14 mouse cellular contexts compared by ENCODE assay signal in the genomic region with DNA sequence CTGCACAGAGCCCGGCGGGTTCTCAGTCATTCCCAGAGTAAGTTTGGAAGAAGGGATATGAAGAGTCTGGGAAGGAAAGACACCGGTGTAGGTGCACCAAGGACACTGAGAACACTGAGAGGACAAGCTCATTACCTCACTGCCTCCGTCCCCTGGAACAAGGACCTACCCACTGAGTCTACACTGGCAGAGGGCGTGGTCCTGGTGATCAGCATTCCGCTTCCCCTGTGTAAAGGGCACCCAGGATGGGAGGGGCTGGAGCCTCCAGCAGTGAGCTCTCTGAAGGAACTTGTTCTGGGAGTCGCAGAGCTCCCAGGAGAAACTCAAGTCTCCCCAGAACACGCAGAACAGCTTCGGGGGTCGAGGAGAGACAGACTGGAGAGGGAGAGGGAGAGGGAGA.
A peak's percentile ranks its signal among the peaks of the same experiment; 100 is the strongest.
DNase-seq lines count a peak whose midpoint lies in the region; ATAC-seq and TF ChIP-seq lines count a peak whose summit lies in the region.
"Had no signal": no experiment of that assay in that cellular context is flagged by ENCODE, and none has a peak within 500 bp of the region (broad histone marks: within the 10 kb centered on the region; RNA-seq: fewer than 3 reads in every experiment).

No protein-coding gene starts in this region.

- ATAC-seq in kidney, embryonic 15.5 days (replicated peaks; ENCODE audit: low FRiP score) = no peak
- ATAC-seq in intestine, postnatal 0 days = peak; percentile 91
- ATAC-seq in neural tube, embryonic 15.5 days (ENCODE audit: low FRiP score) = no peak
- ATAC-seq: activated CD4-positive, CD25-positive, alpha-beta regulatory T cell, adult 4 months; midbrain, embryonic 16.5 days had no signal

- no peaks in the 10 kb centered on the region for H3K9me3 ChIP-seq in kidney, embryonic 15.5 days (replicated peaks)
- no peaks in the 10 kb centered on the region for H3K9me3 ChIP-seq in intestine, postnatal 0 days (ENCODE audit: control insufficient read depth)
- H3K9me3 ChIP-seq in neural tube, embryonic 15.5 days (replicated peaks) = no peaks in the 10 kb centered on the region
- H3K9me3 ChIP-seq: embryonic facial prominence, embryonic 13.5 days; hindbrain, embryonic 15.5 days; limb, embryonic 15.5 days had no signal

- H3K4me3 ChIP-seq in kidney, embryonic 15.5 days (replicated peaks) = no peak overlapping the region
- no peak overlapping the region for H3K4me3 ChIP-seq in intestine, postnatal 0 days (ENCODE audit: low read depth, low read length)
- H3K4me3 ChIP-seq in neural tube, embryonic 15.5 days (replicated peaks) = no peak overlapping the region
- no peak overlapping the region for H3K4me3 ChIP-seq in left cerebral cortex, adult 2 months
- H3K4me3 ChIP-seq: embryonic facial prominence, embryonic 13.5 days; hindbrain, embryonic 15.5 days; limb, embryonic 15.5 days had no signal

- no peaks in the 10 kb centered on the region for H3K36me3 ChIP-seq in kidney, embryonic 15.5 days
- H3K36me3 ChIP-seq in intestine, postnatal 0 days (ENCODE audit: control insufficient read depth, insufficient read depth) = no peaks in the 10 kb centered on the region
- no peaks in the 10 kb centered on the region for H3K36me3 ChIP-seq in neural tube, embryonic 15.5 days
- H3K36me3 ChIP-seq: embryonic facial prominence, embryonic 13.5 days; hindbrain, embryonic 15.5 days; limb, embryonic 15.5 days had no signal

- no peak overlapping the region for H3K9ac ChIP-seq in kidney, embryonic 15.5 days
- H3K9ac ChIP-seq in intestine, postnatal 0 days (ENCODE audit: low read depth, low read length) = no peak overlapping the region
- H3K9ac ChIP-seq in neural tube, embryonic 15.5 days (replicated peaks) = no peak overlapping the region
- H3K9ac ChIP-seq: embryonic facial prominence, embryonic 13.5 days; hindbrain, embryonic 15.5 days; limb, embryonic 15.5 days had no signal

- no peaks in the 10 kb centered on the region for H3K27me3 ChIP-seq in kidney, embryonic 15.5 days
- no peaks in the 10 kb centered on the region for H3K27me3 ChIP-seq in intestine, postnatal 0 days (replicated peaks; ENCODE audit: control insufficient read depth, insufficient read depth, low read length)
- H3K27me3 ChIP-seq in neural tube, embryonic 15.5 days (replicated peaks) = no peaks in the 10 kb centered on the region
- H3K27me3 ChIP-seq: embryonic facial prominence, embryonic 13.5 days; hindbrain, embryonic 15.5 days; limb, embryonic 15.5 days had no signal

- no peak overlapping the region for H3K4me2 ChIP-seq in kidney, embryonic 15.5 days
- H3K4me2 ChIP-seq in intestine, postnatal 0 days (replicated peaks; ENCODE audit: low read depth) = 0 out of 2 replicates have a peak overlapping the region, but pooled peaks have one; percentile 2
- H3K4me2 ChIP-seq in neural tube, embryonic 15.5 days = no peak overlapping the region
- H3K4me2 ChIP-seq: embryonic facial prominence, embryonic 13.5 days; hindbrain, embryonic 15.5 days; limb, embryonic 15.5 days had no signal

- peaks cover 26% of the 10 kb centered on the region for H3K4me1 ChIP-seq in kidney, embryonic 15.5 days
- peaks cover 4% of the 10 kb centered on the region for H3K4me1 ChIP-seq in intestine, postnatal 0 days (replicated peaks; ENCODE audit: control insufficient read depth, insufficient read depth, low read length)
- peaks cover 25% of the 10 kb centered on the region for H3K4me1 ChIP-seq in neural tube, embryonic 15.5 days

- WGBS in kidney, embryonic 15.5 days = 39% methylated on average over 10 of the region's 10 CpGs
- 25% methylated on average over 10 of the region's 10 CpGs for WGBS in intestine, postnatal 0 days
- 50% methylated on average over 8 of the region's 10 CpGs for WGBS in neural tube, embryonic 15.5 days

- TF ChIP-seq CTCF in intestine, postnatal 0 days (IDR thresholded peaks at IDR 0.05; ENCODE audit: low read depth) = no peak
- TF ChIP-seq CTCF in left cerebral cortex, adult 2 months (IDR thresholded peaks at IDR 0.05) = no peak

- DNase-seq in kidney, postnatal 25 days = peak; percentile 40 to 56
- peak; percentile 53 for DNase-seq in lung, postnatal 14 days
- DNase-seq in urinary bladder, postnatal 25 days (ENCODE audit: low spot score) = peak; percentile 41
- DNase-seq in left cerebral cortex, adult 2 months (ENCODE audit: extremely low spot score in 1 of 2, low spot score in 2 of 2) = no peak
- DNase-seq: cerebellum, postnatal 14 days; right cerebral cortex, postnatal 14 days had no signal

- intact Hi-C loops in left cerebral cortex, adult 2 months (cut with DNase I) = loop anchor here (5.0 kb wide), 2 partner anchors 46 to 61 kb away; no protein-coding TSS in a partner anchor

- H3K27ac ChIP-seq in kidney, embryonic 15.5 days = no peak overlapping the region
- no peak overlapping the region for H3K27ac ChIP-seq in intestine, postnatal 0 days (ENCODE audit: low read depth, low read length)
- no peak overlapping the region for H3K27ac ChIP-seq in neural tube, embryonic 15.5 days (replicated peaks)
- H3K27ac ChIP-seq in left cerebral cortex, adult 2 months = no peak overlapping the region
- H3K27ac ChIP-seq: embryonic facial prominence, embryonic 13.5 days; limb, embryonic 15.5 days had no signal

Comparison
In these comparisons a context has a peak if more than half of its experiments do, and no peak if none do; other contexts are left out.
1. DNase-seq: peak in kidney, postnatal 25 days (2 of 2), lung, postnatal 14 days (single experiment) and urinary bladder, postnatal 25 days (single experiment); none in left cerebral cortex, adult 2 months (0 of 2).